Mouse (Mus musculus): ENCODE results near the gene Acap1. TPM values are rescaled to one million over a fixed set of nuclear protein-coding genes. Genes with fewer than 3 reads are reported as not detected.

Gene Acap1
- polyA plus RNA-seq, 1 experiment = 11.6 TPM

DNA sequence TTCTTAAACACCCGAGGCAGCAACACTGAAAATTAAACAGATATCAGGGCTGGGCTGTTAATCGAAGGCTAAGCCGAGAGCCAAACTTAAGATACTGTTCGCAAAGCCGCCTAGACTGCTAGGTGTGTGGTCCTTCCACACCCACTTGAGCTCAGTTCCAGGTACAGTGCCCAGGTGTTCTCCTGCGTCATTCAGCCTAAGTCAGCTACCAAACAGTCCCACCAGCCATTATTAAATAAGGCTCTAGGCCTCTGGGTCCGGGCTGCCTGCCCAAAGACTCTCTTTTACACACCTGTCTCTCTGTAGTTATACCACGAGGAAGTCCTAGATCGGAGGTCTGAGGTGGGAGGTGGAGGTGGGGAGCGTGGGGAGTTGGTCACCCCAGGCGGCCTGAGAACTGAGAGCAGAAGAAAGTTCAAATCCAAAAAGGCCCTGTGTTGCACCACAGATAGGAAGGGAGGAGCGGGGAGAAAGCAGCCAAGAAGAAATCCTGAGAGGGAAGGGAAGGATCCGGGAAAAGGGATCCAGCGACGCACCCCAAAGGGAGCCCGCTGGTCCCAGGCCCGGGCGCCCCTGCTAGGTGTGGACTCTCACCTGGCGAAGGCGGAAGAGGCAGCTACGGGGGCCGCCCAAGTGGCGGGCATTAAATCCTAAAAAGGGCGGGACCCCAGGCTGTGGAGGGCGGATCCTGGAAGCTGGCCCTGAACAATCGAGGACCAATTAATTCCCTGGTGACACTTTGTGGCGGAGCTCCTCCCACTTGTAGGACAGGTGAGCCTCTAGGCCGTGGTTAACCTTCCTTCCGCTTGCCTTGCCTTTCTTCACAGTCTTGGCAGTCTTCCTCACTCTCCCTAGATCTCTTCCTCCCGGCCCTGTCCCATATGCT is 37.0 kb downstream of the Acap1 start, which contains the start of gene Tnk1:
Gene Tnk1, minus strand, starts transcription at position 618 of the 886 bp plus-strand sequence.
- WGBS = 13% methylated on average over 30 of the region's 30 CpGs
- TF ChIP-seq CTCF (IDR thresholded peaks at IDR 0.05; ENCODE audit: extremely low read depth, insufficient read length, insufficient replicate concordance, low read depth, low read length) (no peak), POLR2A (IDR thresholded peaks at IDR 0.05; ENCODE audit: low read depth, low read length) (peak; percentile 79; the same call in 1 of the 2 replicates)
- Histone ChIP-seq H3K4me1 (ENCODE audit: control insufficient read depth, insufficient read depth, insufficient read length, low read length) (peaks cover 11% of the 10 kb centered on the region), H3K4me3 (ENCODE audit: low read depth, low read length) (peak within 1 kb of the TSS; percentile 74), H3K36me3 (ENCODE audit: control insufficient read depth, insufficient read depth, low read length) (peaks cover 14% of the 10 kb centered on the region), H3K27me3 (ENCODE audit: control insufficient read depth, insufficient read depth, low read length) (no peaks in the 10 kb centered on the region), H3K27ac (ENCODE audit: insufficient read depth, low read depth, low read length) (peak within 1 kb of the TSS; percentile 85)

DNA sequence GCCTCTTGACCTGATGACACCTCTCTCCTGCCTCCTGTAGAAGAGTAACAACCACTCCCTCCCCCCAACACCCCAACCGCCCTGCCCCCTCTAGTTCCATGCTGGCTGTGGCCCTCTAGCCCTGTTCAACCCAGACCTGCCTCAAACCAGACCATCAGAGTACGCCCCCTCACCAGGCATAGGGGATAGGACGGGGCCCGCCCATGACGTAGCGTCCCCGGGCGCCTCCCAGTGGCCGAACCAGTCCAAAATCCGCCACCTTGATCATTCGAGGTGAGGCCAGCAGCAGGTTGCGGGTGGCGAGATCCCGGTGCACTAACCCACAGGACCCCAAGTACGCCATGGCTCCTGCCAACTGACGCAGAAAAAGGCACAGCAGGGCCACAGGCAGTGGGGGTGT is 40.0 kb downstream of the Acap1 start:
- Histone ChIP-seq H3K4me1 (ENCODE audit: control insufficient read depth, insufficient read depth, insufficient read length, low read length) (peaks cover 11% of the 10 kb centered on the region), H3K27me3 (ENCODE audit: control insufficient read depth, insufficient read depth, low read length) (no peaks in the 10 kb centered on the region), H3K36me3 (ENCODE audit: control insufficient read depth, insufficient read depth, low read length) (peaks cover 41% of the 10 kb centered on the region), H3K27ac (ENCODE audit: insufficient read depth, low read depth, low read length) (no peak overlapping the region), H3K4me3 (ENCODE audit: low read depth, low read length) (no peak overlapping the region)
- no peak for TF ChIP-seq POLR2A (IDR thresholded peaks at IDR 0.05; ENCODE audit: low read depth, low read length)
- no peak for TF ChIP-seq CTCF (IDR thresholded peaks at IDR 0.05; ENCODE audit: extremely low read depth, insufficient read length, insufficient replicate concordance, low read depth, low read length)
- 70% methylated on average over 16 of the region's 16 CpGs for WGBS

DNA sequence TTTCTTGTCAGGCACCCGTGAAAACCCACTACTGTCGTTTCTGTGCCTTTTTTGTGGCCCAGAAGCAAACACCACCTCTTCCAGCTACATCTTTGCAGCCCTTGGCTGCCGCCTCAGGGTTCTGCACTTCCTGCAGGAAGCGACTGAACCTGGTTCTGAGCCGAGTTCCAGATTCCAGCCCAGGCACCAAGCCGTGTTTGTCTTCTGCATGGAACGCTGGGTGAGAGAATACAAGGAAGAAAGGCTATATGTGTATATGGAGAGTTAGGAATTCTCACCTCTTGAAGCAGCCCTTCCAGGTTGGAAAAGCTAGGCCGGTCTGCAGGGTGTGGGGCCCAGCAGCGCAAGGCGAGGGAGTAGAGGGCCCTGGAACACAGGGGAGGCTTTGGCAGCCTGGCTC is 40.7 kb downstream of the Acap1 start:
- TF ChIP-seq CTCF (IDR thresholded peaks at IDR 0.05; ENCODE audit: extremely low read depth, insufficient read length, insufficient replicate concordance, low read depth, low read length) = no peak
- no peak for TF ChIP-seq POLR2A (IDR thresholded peaks at IDR 0.05; ENCODE audit: low read depth, low read length)
- Histone ChIP-seq H3K27me3 (ENCODE audit: control insufficient read depth, insufficient read depth, low read length) (no peaks in the 10 kb centered on the region), H3K4me3 (ENCODE audit: low read depth, low read length) (no peak overlapping the region), H3K4me1 (ENCODE audit: control insufficient read depth, insufficient read depth, insufficient read length, low read length) (peaks cover 11% of the 10 kb centered on the region), H3K27ac (ENCODE audit: insufficient read depth, low read depth, low read length) (no peak overlapping the region), H3K36me3 (ENCODE audit: control insufficient read depth, insufficient read depth, low read length) (peaks cover 47% of the 10 kb centered on the region)
- 78% methylated on average over 10 of the region's 10 CpGs for WGBS

DNA sequence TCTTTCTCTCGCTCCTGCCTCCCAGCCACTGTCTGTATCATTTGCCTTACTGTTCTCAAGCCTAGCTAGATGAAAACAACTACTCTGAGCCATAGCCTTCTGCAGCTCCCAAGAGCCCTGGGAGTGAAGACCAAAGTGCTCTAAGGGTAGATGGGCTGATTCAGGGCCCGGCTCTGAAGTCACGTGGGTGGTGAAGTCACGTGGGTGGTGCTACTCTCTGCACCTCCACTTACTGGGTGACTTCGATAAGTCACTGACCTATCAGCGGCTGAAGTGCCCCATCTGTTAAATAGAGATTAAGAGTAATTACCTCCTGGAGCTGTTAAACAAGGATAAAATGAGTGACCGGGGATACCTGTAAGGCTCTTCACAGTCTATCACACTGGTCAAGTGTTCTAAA is 41.3 kb downstream of the Acap1 start:
- TF ChIP-seq CTCF (IDR thresholded peaks at IDR 0.05; ENCODE audit: extremely low read depth, insufficient read length, insufficient replicate concordance, low read depth, low read length) (no peak), POLR2A (IDR thresholded peaks at IDR 0.05; ENCODE audit: low read depth, low read length) (no peak)
- WGBS = 38% methylated on average over 7 of the region's 7 CpGs

DNA sequence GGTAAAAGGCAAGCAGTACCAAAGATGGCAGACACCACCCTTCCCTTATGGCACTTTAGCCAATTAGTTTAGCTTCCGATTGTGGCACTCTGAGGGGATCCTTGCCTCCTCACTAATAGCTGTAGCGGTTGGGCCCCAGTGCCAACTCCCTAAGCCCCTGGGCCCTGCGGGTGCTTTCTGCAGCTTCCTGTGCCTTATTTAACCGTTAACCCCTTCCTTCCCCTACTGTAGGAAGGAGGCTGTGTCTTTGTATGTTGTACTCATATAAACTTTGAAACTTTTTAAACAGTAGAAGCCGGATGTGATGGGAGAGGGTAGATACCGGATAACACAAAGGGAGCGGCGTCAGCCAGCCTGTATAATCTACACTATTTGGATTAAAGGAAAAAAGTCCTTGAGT is 44.6 kb downstream of the Acap1 start:
- Histone ChIP-seq H3K36me3 (ENCODE audit: control insufficient read depth, insufficient read depth, low read length) (peaks cover 46% of the 10 kb centered on the region), H3K27me3 (ENCODE audit: control insufficient read depth, insufficient read depth, low read length) (no peaks in the 10 kb centered on the region), H3K4me1 (ENCODE audit: control insufficient read depth, insufficient read depth, insufficient read length, low read length) (peaks cover 14% of the 10 kb centered on the region), H3K27ac (ENCODE audit: insufficient read depth, low read depth, low read length) (no peak overlapping the region), H3K4me3 (ENCODE audit: low read depth, low read length) (no peak overlapping the region)
- TF ChIP-seq POLR2A (IDR thresholded peaks at IDR 0.05; ENCODE audit: low read depth, low read length) (no peak), CTCF (IDR thresholded peaks at IDR 0.05; ENCODE audit: extremely low read depth, insufficient read length, insufficient replicate concordance, low read depth, low read length) (no peak)
- WGBS = 74% methylated on average over 8 of the region's 8 CpGs

More for the DNA sequence above, 41.3 kb downstream of the Acap1 start:
- peaks cover 48% of the 10 kb centered on the region for H3K36me3 ChIP-seq (ENCODE audit: control insufficient read depth, insufficient read depth, low read length)
- H3K27ac ChIP-seq (ENCODE audit: insufficient read depth, low read depth, low read length) = no peak overlapping the region
- no peak overlapping the region for H3K4me3 ChIP-seq (ENCODE audit: low read depth, low read length)
- no peaks in the 10 kb centered on the region for H3K27me3 ChIP-seq (ENCODE audit: control insufficient read depth, insufficient read depth, low read length)
- H3K4me1 ChIP-seq (ENCODE audit: control insufficient read depth, insufficient read depth, insufficient read length, low read length) = peaks cover 8% of the 10 kb centered on the region

DNA sequence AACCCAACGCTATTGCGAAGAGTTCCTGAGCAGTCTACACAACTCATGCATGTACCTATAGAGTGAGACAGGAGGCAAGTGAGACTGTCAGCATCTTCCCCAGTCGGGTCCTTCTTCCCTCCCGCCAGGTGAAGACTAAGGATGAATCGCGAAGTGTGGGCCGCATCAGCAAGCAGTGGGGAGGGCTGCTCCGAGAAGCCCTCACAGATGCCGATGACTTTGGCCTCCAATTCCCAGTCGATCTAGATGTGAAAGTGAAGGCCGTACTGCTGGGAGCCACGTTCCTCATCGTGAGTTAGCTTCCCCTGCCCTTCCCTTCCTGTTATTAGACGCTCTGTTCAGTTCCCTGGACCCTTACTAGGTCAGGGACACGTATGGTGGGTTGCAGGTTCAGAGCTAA is 45.5 kb downstream of the Acap1 start:
- Histone ChIP-seq H3K4me3 (ENCODE audit: low read depth, low read length) (no peak overlapping the region), H3K27me3 (ENCODE audit: control insufficient read depth, insufficient read depth, low read length) (no peaks in the 10 kb centered on the region), H3K4me1 (ENCODE audit: control insufficient read depth, insufficient read depth, insufficient read length, low read length) (peaks cover 16% of the 10 kb centered on the region), H3K36me3 (ENCODE audit: control insufficient read depth, insufficient read depth, low read length) (peaks cover 38% of the 10 kb centered on the region), H3K27ac (ENCODE audit: insufficient read depth, low read depth, low read length) (no peak overlapping the region)
- TF ChIP-seq CTCF (IDR thresholded peaks at IDR 0.05; ENCODE audit: extremely low read depth, insufficient read length, insufficient replicate concordance, low read depth, low read length) (no peak), POLR2A (IDR thresholded peaks at IDR 0.05; ENCODE audit: low read depth, low read length) (no peak)
- WGBS = 87% methylated on average over 15 of the region's 15 CpGs

DNA sequence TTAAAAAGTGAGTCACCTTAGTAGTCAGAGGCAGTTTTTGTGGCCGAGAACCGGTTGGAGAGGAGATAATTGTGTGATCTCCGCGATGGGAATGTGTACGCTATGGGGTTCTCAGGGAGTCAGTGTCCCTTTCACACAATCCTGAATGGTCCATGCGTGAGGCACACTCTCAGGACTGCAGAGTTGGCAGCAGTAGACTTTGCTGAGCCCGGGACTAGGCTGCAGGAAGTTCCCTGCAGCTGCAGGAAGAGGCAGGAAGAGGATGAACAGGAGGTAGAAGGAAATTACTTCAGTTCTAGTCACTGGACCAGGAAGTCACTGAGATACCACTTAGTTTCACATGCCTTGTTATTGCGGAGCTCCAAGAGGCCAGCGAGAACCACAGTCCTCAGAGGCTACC is 46.2 kb downstream of the Acap1 start:
- Histone ChIP-seq H3K27me3 (ENCODE audit: control insufficient read depth, insufficient read depth, low read length) (no peaks in the 10 kb centered on the region), H3K36me3 (ENCODE audit: control insufficient read depth, insufficient read depth, low read length) (peaks cover 34% of the 10 kb centered on the region), H3K4me3 (ENCODE audit: low read depth, low read length) (no peak overlapping the region), H3K4me1 (ENCODE audit: control insufficient read depth, insufficient read depth, insufficient read length, low read length) (peaks cover 16% of the 10 kb centered on the region), H3K27ac (ENCODE audit: insufficient read depth, low read depth, low read length) (no peak overlapping the region)
- 77% methylated on average over 9 of the region's 9 CpGs for WGBS
- no peak for TF ChIP-seq POLR2A (IDR thresholded peaks at IDR 0.05; ENCODE audit: low read depth, low read length)
- no peak for TF ChIP-seq CTCF (IDR thresholded peaks at IDR 0.05; ENCODE audit: extremely low read depth, insufficient read length, insufficient replicate concordance, low read depth, low read length)
